Mouse (Mus musculus): ENCODE results near the gene Slc18a3. TPM values are rescaled to one million over a fixed set of nuclear protein-coding genes. Genes with fewer than 3 reads are reported as not detected.

Gene Slc18a3
- total RNA-seq, 2 experiments from 2014 or later = not detected

- DNase-seq = no peak
- intact Hi-C loops (cut with DNase I) = no loop called here
These were observed 838 bp upstream of the Slc18a3 start for GRCm38 (mm10) chr14:32465506-32465870.

- intact Hi-C loops (cut with DNase I) = no loop called here
- no peak for DNase-seq
These were observed 1.2 kb downstream of the Slc18a3 start for GRCm38 (mm10) chr14:32463211-32464040.

- intact Hi-C loops (cut with DNase I) = no loop called here
- no peak for DNase-seq
These were observed 12.1 kb downstream of the Slc18a3 start for GRCm38 (mm10) chr14:32452552-32452951.

- no peak for DNase-seq
These were observed 17.7 kb downstream of the Slc18a3 start for GRCm38 (mm10) chr14:32446989-32447388.

GRCm38 (mm10) chr14:32443446-32443845 is 21.2 kb downstream of the Slc18a3 start:
- intact Hi-C loops (cut with DNase I) = no loop called here
- DNase-seq = no peak

More at GRCm38 (mm10) chr14:32446989-32447388, 17.7 kb downstream of the Slc18a3 start:
- intact Hi-C loops (cut with DNase I) = no loop called here

- intact Hi-C loops (cut with DNase I) = no loop called here
- no peak for DNase-seq
These were observed 24.9 kb downstream of the Slc18a3 start for GRCm38 (mm10) chr14:32439744-32440143.

- no peak for DNase-seq
- intact Hi-C loops (cut with DNase I) = no loop called here
These were observed 25.3 kb downstream of the Slc18a3 start for GRCm38 (mm10) chr14:32439316-32439715.

GRCm38 (mm10) chr14:32437352-32437793 is 27.3 kb downstream of the Slc18a3 start:
- DNase-seq = no peak
- intact Hi-C loops (cut with DNase I) = no loop called here

- intact Hi-C loops (cut with DNase I) = no loop called here
- no peak for DNase-seq
These were observed 35.5 kb downstream of the Slc18a3 start for GRCm38 (mm10) chr14:32429030-32429602.

GRCm38 (mm10) chr14:32423946-32424345 is 40.7 kb downstream of the Slc18a3 start:
- DNase-seq = no peak
- intact Hi-C loops (cut with DNase I) = no loop called here

GRCm38 (mm10) chr14:32418747-32419146 is 45.9 kb downstream of the Slc18a3 start:
- intact Hi-C loops (cut with DNase I) = no loop called here
- DNase-seq = no peak

Other genes starting within 250 kb of the Slc18a3 start
- gene Ogdhl, start 142.8 kb downstream of the Slc18a3 start, total RNA-seq (2021) = 10 to 100 TPM; 38.5 to 42.8 TPM
- gene 1700024G13Rik, start 76.5 kb downstream of the Slc18a3 start, total RNA-seq (2021) = not detected
- not detected for gene Chat, start 1.1 kb upstream of the Slc18a3 start, total RNA-seq (2021)
- gene Ercc6, start 48.7 kb upstream of the Slc18a3 start, total RNA-seq (2021) = 1 to 10 TPM; 6.0 to 6.1 TPM
- not detected for gene Prrxl1, start 134.6 kb upstream of the Slc18a3 start, total RNA-seq (2021)
- gene 3425401B19Rik, start 220.4 kb upstream of the Slc18a3 start, total RNA-seq (2021) = 10 to 100 TPM; 82.3 to 85.2 TPM